Mouse (Mus musculus): ENCODE results near the gene Alox8. TPM values are rescaled to one million over a fixed set of nuclear protein-coding genes. Genes with fewer than 3 reads are reported as not detected.
A peak's percentile ranks its signal among the peaks of the same experiment; 100 is the strongest.

The Alox8 gene
- 1 to 10 TPM; 5.8 to 7.2 TPM for total RNA-seq (2021)

DNA sequence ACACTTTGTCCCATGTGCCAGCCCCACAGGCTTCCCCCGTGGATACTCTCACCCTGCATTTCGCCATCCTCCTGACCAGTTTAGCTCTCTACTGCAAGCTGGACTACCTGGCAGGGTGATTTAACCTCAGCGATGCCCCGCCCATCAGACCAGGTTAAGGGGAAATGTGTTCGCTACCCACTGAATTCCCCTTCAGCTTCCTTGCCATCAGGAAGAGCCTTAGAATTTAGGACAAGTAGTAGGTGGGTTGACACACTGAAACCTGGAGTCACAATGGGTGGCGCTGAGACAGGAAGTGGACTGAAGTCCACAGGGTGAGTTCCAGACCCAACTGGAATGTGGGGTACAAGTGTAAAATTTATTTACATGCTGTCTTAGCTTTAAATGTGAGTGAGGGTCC lies at the start of gene Alox8:
TSS of gene Alox8 (minus strand) at position 101 of the 400 bp plus-strand sequence.
- DNase-seq, result no peak

DNA sequence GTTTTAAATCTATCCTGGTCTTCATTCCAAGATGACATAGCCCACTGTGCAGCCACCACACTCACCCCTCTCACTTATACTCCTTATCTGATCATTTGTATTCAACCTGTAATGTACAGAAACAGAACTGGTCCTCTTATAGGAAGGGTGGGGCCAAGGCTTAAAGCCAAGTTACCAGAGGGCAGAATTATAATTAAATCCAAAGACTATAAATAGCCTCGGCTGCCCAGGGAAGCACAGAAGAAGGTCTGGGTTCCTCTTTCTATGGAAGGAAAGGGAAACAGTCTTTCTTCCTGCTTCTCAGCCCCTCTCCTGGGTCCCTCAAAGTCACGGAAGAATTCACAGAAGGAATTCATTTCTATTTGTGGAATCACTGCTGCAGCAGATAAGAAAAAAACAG lies 48.0 kb upstream of the Alox8 start:
- no peak for DNase-seq

- DNase-seq, result peak in 1 of 2 experiments; percentile 28
Measured at GRCm38 (mm10) chr11:69244911-69245310, 47.3 kb upstream of the Alox8 start.

DNA sequence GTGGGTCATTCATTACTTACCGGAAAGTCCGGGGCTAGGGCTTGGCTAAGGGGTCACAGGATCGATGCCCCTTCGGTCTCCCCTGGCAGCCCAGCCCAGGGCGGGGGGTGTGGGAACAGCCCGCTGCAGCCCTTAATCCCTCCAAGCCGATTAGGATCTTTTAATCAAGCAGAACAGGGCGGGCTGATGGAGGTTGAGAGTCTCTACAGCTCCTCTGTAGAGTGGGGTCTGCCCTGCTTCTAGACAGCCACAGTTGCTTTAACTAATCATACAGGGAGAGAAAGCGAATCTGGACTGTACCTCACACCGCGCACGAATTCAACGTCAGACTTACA lies 39.2 kb upstream of the Alox8 start, which contains the start of gene Gucy2e:
TSS of gene Gucy2e (minus strand) at position 111 of the 335 bp plus-strand sequence.
- no peak for DNase-seq

- DNase-seq, result peak; percentile 3 to 17
Measured at GRCm38 (mm10) chr11:69236061-69236925, 38.6 kb upstream of the Alox8 start.

GRCm38 (mm10) chr11:69235285-69236060 lies 37.8 kb upstream of the Alox8 start:
- DNase-seq, result peak; percentile 72 to 73

DNA sequence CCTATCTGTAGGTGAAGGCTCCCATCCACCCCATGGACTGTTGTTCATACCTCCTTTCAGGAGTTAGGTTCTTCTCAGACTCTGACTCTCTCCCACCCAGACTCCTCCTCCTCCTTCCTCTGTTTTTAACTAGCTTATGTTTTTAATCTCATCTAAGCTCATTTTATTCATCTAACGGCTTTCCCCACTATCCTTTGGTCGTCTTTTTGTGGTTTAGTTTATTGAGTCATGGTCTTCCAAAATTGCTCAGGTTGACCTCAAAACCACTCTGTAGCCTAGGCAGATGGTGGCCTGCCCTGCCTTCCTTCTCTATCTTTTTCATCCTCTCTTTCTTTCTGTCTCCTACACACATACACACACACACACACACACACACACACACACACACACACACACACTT lies 35.5 kb upstream of the Alox8 start:
- DNase-seq, result no peak

- no peak for DNase-seq
Measured at GRCm38 (mm10) chr11:69230420-69230819, 32.8 kb upstream of the Alox8 start.

- no peak for DNase-seq
Measured at GRCm38 (mm10) chr11:69225715-69226114, 28.1 kb upstream of the Alox8 start.

- no peak for DNase-seq
Measured at GRCm38 (mm10) chr11:69223101-69223500, 25.5 kb upstream of the Alox8 start.

DNA sequence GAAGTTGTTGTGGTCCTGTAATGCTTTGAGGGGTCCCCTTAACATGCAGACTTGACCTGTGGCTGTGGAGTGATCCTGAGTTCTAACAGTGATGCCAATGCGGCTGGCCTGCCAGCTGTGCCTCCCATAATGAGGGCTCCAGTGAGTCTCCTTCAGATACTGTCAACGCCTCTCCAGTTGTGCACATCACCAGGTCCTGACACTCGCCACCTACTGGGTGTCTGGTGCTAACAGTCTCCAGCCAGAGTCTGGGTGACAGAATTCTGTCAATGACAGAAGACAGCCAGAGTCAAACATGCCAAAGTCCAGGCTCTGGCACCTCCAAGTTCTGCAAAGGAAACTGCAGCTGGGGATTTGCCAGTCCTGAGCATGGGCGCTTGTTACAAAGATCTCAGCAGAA lies 23.4 kb upstream of the Alox8 start:
- no peak for DNase-seq

DNA sequence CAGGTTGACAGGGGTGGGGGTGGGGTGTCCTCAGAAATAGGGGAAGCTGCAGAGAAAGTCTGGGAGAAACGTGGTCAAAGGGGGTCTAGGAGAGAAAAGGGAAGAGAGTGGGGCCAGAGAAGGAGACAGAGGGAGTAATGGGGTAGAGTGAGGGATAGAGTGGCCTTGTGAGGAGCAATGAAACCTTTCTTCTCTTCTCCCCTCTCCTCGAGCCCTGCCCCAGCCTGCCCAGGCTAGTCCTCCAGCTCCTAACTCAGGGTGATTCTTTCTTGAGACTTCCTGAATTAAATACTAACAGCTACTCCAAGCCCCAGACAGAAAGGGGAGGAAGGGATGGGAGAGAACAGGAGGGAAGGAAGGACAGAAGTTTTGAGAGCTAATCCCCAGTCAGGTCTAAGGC lies 21.0 kb upstream of the Alox8 start:
- no peak for DNase-seq

DNA sequence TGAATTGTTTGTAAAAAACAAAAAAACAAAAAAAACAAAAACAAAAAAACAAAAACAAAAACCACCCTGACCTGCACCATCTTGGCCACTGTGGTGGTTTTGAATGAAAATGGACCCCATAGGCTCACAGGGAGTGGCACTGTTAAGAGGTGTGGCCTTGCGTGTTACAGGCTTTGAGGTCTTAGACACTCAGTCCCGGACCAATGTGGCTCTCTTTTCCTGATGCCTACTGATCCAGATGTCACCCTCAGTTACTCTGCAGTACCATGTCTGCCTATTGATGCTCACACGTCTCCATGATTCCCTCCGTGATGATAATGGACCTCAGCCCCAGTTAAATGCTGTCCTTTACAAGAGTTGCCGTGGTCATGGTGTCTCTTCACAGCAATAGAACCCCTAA lies 19.8 kb upstream of the Alox8 start:
- DNase-seq, result no peak

- DNase-seq, result peak; percentile 69
Measured at GRCm38 (mm10) chr11:69211431-69211830, 13.8 kb upstream of the Alox8 start.

DNA sequence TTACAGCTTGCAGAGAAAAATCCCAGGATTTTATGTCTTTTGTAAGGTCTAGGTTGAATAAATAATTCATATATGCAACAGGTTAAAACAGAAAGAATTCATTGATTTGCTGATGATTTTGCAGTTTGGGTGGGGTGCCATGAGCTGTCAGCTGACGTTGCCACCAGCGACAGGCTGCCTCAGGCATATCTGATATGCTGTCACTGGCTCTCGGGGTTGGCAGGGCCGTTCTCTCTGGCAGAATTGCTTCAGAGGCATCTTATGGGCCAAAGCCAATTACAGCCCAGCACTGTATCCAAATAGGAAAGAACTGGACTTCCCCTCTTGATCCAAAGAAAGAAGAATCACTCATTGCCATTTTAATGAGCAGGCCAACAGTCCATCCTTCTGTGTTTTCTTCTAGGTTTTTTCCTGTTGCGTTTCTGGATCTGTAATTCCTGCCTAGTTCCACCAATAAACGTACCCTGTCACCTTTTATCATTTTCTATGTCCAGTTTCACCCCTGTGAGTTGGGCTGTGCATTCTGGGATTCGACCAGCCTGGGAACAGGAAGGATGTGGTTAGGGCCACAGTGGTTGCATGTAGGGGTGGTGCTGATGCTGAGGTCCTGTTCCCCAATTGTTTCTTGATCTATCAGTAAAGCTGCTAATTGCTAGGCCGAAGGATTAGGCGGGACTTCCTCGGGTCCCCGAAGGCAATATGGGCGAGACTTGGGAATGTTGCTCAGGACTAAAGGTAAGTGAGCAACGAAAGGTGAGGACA lies 5.0 kb upstream of the Alox8 start:
- no peak for DNase-seq

GRCm38 (mm10) chr11:69200231-69200630 lies 2.6 kb upstream of the Alox8 start:
- DNase-seq, result no peak

- DNase-seq, result no peak
Measured at GRCm38 (mm10) chr11:69199251-69199650, 1.6 kb upstream of the Alox8 start.

GRCm38 (mm10) chr11:69197194-69197593 lies 449 bp downstream of the Alox8 start:
- DNase-seq, result no peak

GRCm38 (mm10) chr11:69196766-69197165 lies 877 bp downstream of the Alox8 start:
- no peak for DNase-seq

GRCm38 (mm10) chr11:69192840-69193239 lies 4.8 kb downstream of the Alox8 start:
- no peak for DNase-seq

DNA sequence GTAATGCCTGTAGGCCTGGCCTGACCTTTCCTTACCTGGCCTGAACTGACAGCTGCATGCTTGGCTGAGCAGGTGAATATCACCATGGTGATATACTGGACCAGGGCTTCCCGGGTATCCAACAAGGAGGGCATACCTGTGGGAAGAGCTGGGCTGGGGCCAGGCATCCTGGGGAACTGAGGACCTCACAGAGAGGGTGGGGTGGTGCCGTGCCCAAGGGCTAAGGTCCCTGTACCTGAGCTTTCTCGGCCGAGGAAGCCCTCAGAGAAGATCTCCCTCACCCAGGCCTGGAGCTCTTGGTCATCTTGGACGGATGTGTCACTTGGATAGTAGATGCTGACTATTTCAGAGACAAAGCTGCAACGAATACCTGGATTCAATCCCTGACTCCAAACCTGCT lies 11.7 kb downstream of the Alox8 start:
- no peak for DNase-seq

DNA sequence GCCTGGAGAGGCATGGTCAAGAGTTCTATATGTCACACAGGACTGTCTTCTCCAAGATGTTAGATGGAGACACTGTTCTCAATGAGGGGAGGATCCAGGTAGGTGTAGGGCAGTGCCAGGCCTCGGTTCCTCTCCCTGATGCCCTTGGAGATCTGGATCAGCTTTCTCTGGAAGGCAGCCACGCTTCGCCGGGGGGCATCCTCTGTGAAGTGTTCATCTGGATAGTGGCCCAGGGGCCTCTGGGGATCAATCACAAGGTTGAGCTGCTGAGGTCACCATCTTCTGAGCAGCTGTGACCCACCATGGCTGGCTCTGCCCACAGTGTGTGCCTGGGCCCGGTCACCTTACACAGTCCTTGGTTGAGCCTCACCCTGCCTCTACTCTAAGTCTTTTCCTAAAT lies 12.6 kb downstream of the Alox8 start:
- no peak for DNase-seq

DNA sequence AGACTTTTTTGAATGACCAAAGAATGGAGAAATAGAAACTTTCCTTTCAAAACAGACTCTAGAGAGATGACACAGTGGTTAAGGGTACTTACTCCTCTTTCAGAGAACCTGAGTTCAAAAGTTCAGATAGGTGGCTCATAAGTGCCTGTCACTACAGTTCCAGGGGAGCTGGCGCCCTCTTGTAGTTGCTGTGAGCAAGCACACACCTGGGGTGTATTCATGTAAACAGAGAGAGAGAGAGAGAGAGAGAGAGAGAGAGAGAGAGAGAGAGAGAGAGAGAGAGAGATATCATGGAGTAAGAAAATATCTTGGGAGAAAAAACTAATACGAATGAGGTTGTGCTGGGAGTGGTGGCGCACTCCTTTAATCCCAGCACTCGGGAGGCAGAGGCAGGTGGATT lies 17.5 kb downstream of the Alox8 start:
- no peak for DNase-seq
